Mouse (Mus musculus) adrenal gland, postnatal 36 days (tissue): Measurements from ENCODE around the gene Smim10l2a. TPM values are rescaled to one million over a fixed set of nuclear protein-coding genes. Genes with fewer than 3 reads are reported as not detected.
A peak's percentile ranks its signal among the peaks of the same experiment; 100 is the strongest.

Experiments used
- DNase-seq, 2 experiments: peaks; one replicate each; pipeline ENCODE4 v3.0.0; 2021; ENCODE audit warnings: mixed read lengths in 1 of 2
- long read RNA-seq, 2 experiments: library from polyadenylated mRNA; stranded (forward); transcript quantifications; one replicate each; pipeline ENCODE4 v2.0.0; 2021; ENCODE audit warnings: borderline sequencing depth in 2 of 2
- total RNA-seq, 2 experiments: library from RNA; stranded (reverse); gene quantifications; 2 replicates each; pipeline ENCODE4 v1.2.3; 2021

The Smim10l2a gene
- total RNA-seq, result under 1 TPM; 0.40 to 0.83 TPM
- long read RNA-seq, experiment 1, partial matches to known transcripts, result 0 of 1 reads
- long read RNA-seq, experiment 1, other reads (novel, unspliced or antisense), result 0 of 1 reads
- long read RNA-seq, experiment 2, partial matches to known transcripts, result 0 of 2 reads
- long read RNA-seq, experiment 2, other reads (novel, unspliced or antisense), result 0 of 2 reads

- peak; percentile 63 to 69 for DNase-seq
Observed at GRCm38 (mm10) chrX:56374431-56375128, at the start of gene Smim10l2a. Smim10l2a (plus strand) TSS chrX:56374586.

GRCm38 (mm10) chrX:56332046-56332445 is 42.3 kb upstream of the Smim10l2a start:
- peak; percentile 3 for DNase-seq

- peak; percentile 19 to 39 for DNase-seq
Observed at GRCm38 (mm10) chrX:56340305-56340704, 34.1 kb upstream of the Smim10l2a start.

GRCm38 (mm10) chrX:56342921-56343320 is 31.5 kb upstream of the Smim10l2a start:
- DNase-seq, result no peak

- peak; percentile 85 to 90 for DNase-seq
Observed at GRCm38 (mm10) chrX:56346176-56346931, 28.0 kb upstream of the Smim10l2a start, which contains the start of gene Zfp449. Zfp449 (plus strand) TSS chrX:56346400.

- DNase-seq, result peak; percentile 45 to 50
Observed at GRCm38 (mm10) chrX:56346932-56347253, 27.5 kb upstream of the Smim10l2a start.

GRCm38 (mm10) chrX:56380852-56381251 is 6.5 kb downstream of the Smim10l2a start:
- no peak for DNase-seq

GRCm38 (mm10) chrX:56384142-56384541 is 9.8 kb downstream of the Smim10l2a start:
- DNase-seq, result no peak

- DNase-seq, result no peak
Observed at GRCm38 (mm10) chrX:56404646-56405045, 30.3 kb downstream of the Smim10l2a start.

GRCm38 (mm10) chrX:56405482-56405881 is 31.1 kb downstream of the Smim10l2a start:
- no peak for DNase-seq

GRCm38 (mm10) chrX:56406128-56406527 is 31.7 kb downstream of the Smim10l2a start:
- no peak for DNase-seq

GRCm38 (mm10) chrX:56416277-56416676 is 41.9 kb downstream of the Smim10l2a start:
- no peak for DNase-seq

- DNase-seq, result no peak
Observed at GRCm38 (mm10) chrX:56417541-56417940, 43.2 kb downstream of the Smim10l2a start.

Other genes starting within 250 kb of the Smim10l2a start
- not detected for gene 3830403N18Rik, start 238.0 kb upstream of the Smim10l2a start, total RNA-seq
- gene Gm773, start 161.7 kb upstream of the Smim10l2a start, total RNA-seq, result not detected
- 1 to 10 TPM; 2.8 to 3.8 TPM for gene Zfp449, start 28.2 kb upstream of the Smim10l2a start, total RNA-seq
- not detected for gene Gm2174, start 73.4 kb downstream of the Smim10l2a start, total RNA-seq
- gene Ints6l, start 80.3 kb downstream of the Smim10l2a start, total RNA-seq, result 10 to 100 TPM; 22.9 to 25.5 TPM
- gene Gm10477, start 150.2 kb downstream of the Smim10l2a start, total RNA-seq, result not detected
- not detected for gene Gm648, start 175.0 kb downstream of the Smim10l2a start, total RNA-seq
- gene Mmgt1, start 223.5 kb downstream of the Smim10l2a start, total RNA-seq, result 10 to 100 TPM; 30.3 to 32.1 TPM
- gene Slc9a6, start 235.2 kb downstream of the Smim10l2a start, total RNA-seq, result 10 to 100 TPM; 32.4 to 34.6 TPM